8 mouse cellular contexts compared by ENCODE assay signal in genomic region chr4:103119229-103120027, GRCm38 (mm10). TPM values are rescaled to one million over a fixed set of nuclear protein-coding genes. Genes with fewer than 3 reads are reported as not detected.
A peak's percentile ranks its signal among the peaks of the same experiment; 100 is the strongest.
DNase-seq lines count a peak whose midpoint lies in the region; ATAC-seq lines count a peak whose summit lies in the region.

No protein-coding gene starts in this region.

- WGBS in embryonic facial prominence, embryonic 15.5 days: under 1% methylated on average over 69 of the region's 111 CpGs
- WGBS in limb, embryonic 13.5 days: under 1% methylated on average over 86 of the region's 111 CpGs
- under 1% methylated on average over 104 of the region's 111 CpGs for WGBS in midbrain, embryonic 14.5 days

- H3K9ac ChIP-seq in embryonic facial prominence, embryonic 15.5 days: peak overlapping the region; percentile 93
- peak overlapping the region; percentile 98 for H3K9ac ChIP-seq in limb, embryonic 13.5 days
- peak overlapping the region; percentile 74 for H3K9ac ChIP-seq in midbrain, embryonic 14.5 days (replicated peaks; ENCODE audit: low read length)

- H3K4me3 ChIP-seq in embryonic facial prominence, embryonic 15.5 days (replicated peaks): peak overlapping the region; percentile 93
- H3K4me3 ChIP-seq in limb, embryonic 13.5 days: peak overlapping the region; percentile 88
- peak overlapping the region; percentile 83 for H3K4me3 ChIP-seq in midbrain, embryonic 14.5 days (replicated peaks; ENCODE audit: low read depth, low read length)

- peak overlapping the region; percentile 56 for H3K4me2 ChIP-seq in embryonic facial prominence, embryonic 15.5 days (replicated peaks)
- peak overlapping the region; percentile 70 for H3K4me2 ChIP-seq in limb, embryonic 13.5 days (replicated peaks)
- H3K4me2 ChIP-seq in midbrain, embryonic 14.5 days (ENCODE audit: low read length): peak overlapping the region; percentile 92

- H3K36me3 ChIP-seq in embryonic facial prominence, embryonic 15.5 days: peaks cover 5% of the 10 kb centered on the region; the same call in 1 of the 2 replicates
- H3K36me3 ChIP-seq in limb, embryonic 13.5 days: peaks cover 5% of the 10 kb centered on the region
- peaks cover 4% of the 10 kb centered on the region; the same call in 1 of the 2 replicates for H3K36me3 ChIP-seq in midbrain, embryonic 14.5 days (ENCODE audit: control insufficient read depth, insufficient read depth, low read length)

- DNase-seq in 416B (ENCODE audit: low read depth): peak; percentile 62
- DNase-seq in adrenal gland, postnatal 4 days (ENCODE audit: low spot score in 2 of 2): peak; percentile 61 to 62
- DNase-seq in heart, adult 9 months (ENCODE audit: low spot score in 2 of 2): peak; percentile 87 to 92
- peak; percentile 83 for DNase-seq in kidney, adult 9 months
- peak; percentile 88 for DNase-seq in midbrain, embryonic 14.5 days
- DNase-seq in spleen, adult 12 weeks (ENCODE audit: low spot score): peak; percentile 80

- no peaks in the 10 kb centered on the region for H3K9me3 ChIP-seq in embryonic facial prominence, embryonic 15.5 days (replicated peaks)
- H3K9me3 ChIP-seq in limb, embryonic 13.5 days: no peaks in the 10 kb centered on the region
- H3K9me3 ChIP-seq in midbrain, embryonic 14.5 days (ENCODE audit: control insufficient read depth, low read length): no peaks in the 10 kb centered on the region

- H3K27ac ChIP-seq in embryonic facial prominence, embryonic 15.5 days (replicated peaks): peak overlapping the region; percentile 96
- peak overlapping the region; percentile 95 for H3K27ac ChIP-seq in limb, embryonic 13.5 days
- H3K27ac ChIP-seq in midbrain, embryonic 14.5 days (replicated peaks; ENCODE audit: low read depth, low read length): peak overlapping the region; percentile 77

- H3K4me1 ChIP-seq in embryonic facial prominence, embryonic 15.5 days: peaks cover 27% of the 10 kb centered on the region
- peaks cover 34% of the 10 kb centered on the region for H3K4me1 ChIP-seq in limb, embryonic 13.5 days
- H3K4me1 ChIP-seq in midbrain, embryonic 14.5 days (ENCODE audit: control insufficient read depth, insufficient read depth, low read length): peaks cover 21% of the 10 kb centered on the region

- ATAC-seq in embryonic facial prominence, embryonic 15.5 days (ENCODE audit: insufficient number of reproducible peaks, low FRiP score, low TSS enrichment, low read depth): peak; percentile 79
- ATAC-seq in limb, embryonic 13.5 days (ENCODE audit: low FRiP score, low read depth): peak; percentile 71
- peak; percentile 66 for ATAC-seq in midbrain, embryonic 14.5 days (ENCODE audit: low FRiP score, low TSS enrichment)

- H3K27me3 ChIP-seq in embryonic facial prominence, embryonic 15.5 days: no peaks in the 10 kb centered on the region
- H3K27me3 ChIP-seq in limb, embryonic 13.5 days: no peaks in the 10 kb centered on the region
- no peaks in the 10 kb centered on the region for H3K27me3 ChIP-seq in midbrain, embryonic 14.5 days (ENCODE audit: control insufficient read depth, insufficient read depth, low read length)

RNA-seq across cellular contexts. Expression of gene Wdr78, which starts 5.1 kb away (rescaled TPM):
- total RNA-seq in adrenal gland, postnatal 4 days (2021): 1 to 10 TPM; 3.3 to 5.3 TPM
- polyA plus RNA-seq in embryonic facial prominence, embryonic 15.5 days (2015; fragmentation: Nextera tagmentation; extraction: Ambion mirVana): 6.4 and 8.6 TPM in 2 replicates
- 3.7 and 3.8 TPM in 2 replicates for polyA plus RNA-seq in limb, embryonic 13.5 days (2015; fragmentation: Nextera tagmentation; extraction: Ambion mirVana)
- 4.0 and 5.3 TPM in 2 replicates for polyA plus RNA-seq in midbrain, embryonic 14.5 days (2014; fragmentation: Nextera tagmentation; extraction: Ambion mirVana)

RNA-seq across cellular contexts. Expression of gene Mier1, which starts 5.2 kb away (rescaled TPM):
- total RNA-seq in adrenal gland, postnatal 4 days (2021): 10 to 100 TPM; 79.9 to 82.0 TPM
- 37.1 and 56.1 TPM in 2 replicates for polyA plus RNA-seq in embryonic facial prominence, embryonic 15.5 days (2015; fragmentation: Nextera tagmentation; extraction: Ambion mirVana)
- 53.1 and 59.0 TPM in 2 replicates for polyA plus RNA-seq in limb, embryonic 13.5 days (2015; fragmentation: Nextera tagmentation; extraction: Ambion mirVana)
- 31.9 and 42.6 TPM in 2 replicates for polyA plus RNA-seq in midbrain, embryonic 14.5 days (2014; fragmentation: Nextera tagmentation; extraction: Ambion mirVana)

Comparison
In these comparisons a context has a peak if more than half of its experiments do, and no peak if none do; other contexts are left out.
1. Peak in every context shown above with its lines: DNase-seq, ATAC-seq, H3K4me3 ChIP-seq and H3K27ac ChIP-seq.